Mouse (Mus musculus) gastrocnemius, postnatal 25 days (tissue): ENCODE data around the gene Sept9. TPM values are rescaled to one million over a fixed set of nuclear protein-coding genes. Genes with fewer than 3 reads are reported as not detected.
"Not testable (repeated sequence)": the region's sequence is repeated elsewhere in the genome, so short reads cannot be mapped to it uniquely, and the experiment has no call there.

Experiments
- DNase-seq: peaks from one replicate; pipeline ENCODE4 v3.0.0; 2022
- total RNA-seq, 2 experiments: library from RNA; stranded (reverse); gene quantifications; 1 replicate in 1 of 2; 2 replicates in 1 of 2; pipeline ENCODE4 v1.2.3; 2021

The Sept9 gene
- total RNA-seq, 2 experiments from 2014 or later, result 13.8 to 16.2 TPM

- DNase-seq, result peak; percentile 67
Observed at GRCm38 (mm10) chr11:117314026-117314425, 114.6 kb downstream of the Sept9 start.

GRCm38 (mm10) chr11:117314520-117314919, 115.1 kb downstream of the Sept9 start:
- DNase-seq, result no peak

GRCm38 (mm10) chr11:117315309-117315708, 115.8 kb downstream of the Sept9 start:
- DNase-seq, result peak; percentile 65

DNA sequence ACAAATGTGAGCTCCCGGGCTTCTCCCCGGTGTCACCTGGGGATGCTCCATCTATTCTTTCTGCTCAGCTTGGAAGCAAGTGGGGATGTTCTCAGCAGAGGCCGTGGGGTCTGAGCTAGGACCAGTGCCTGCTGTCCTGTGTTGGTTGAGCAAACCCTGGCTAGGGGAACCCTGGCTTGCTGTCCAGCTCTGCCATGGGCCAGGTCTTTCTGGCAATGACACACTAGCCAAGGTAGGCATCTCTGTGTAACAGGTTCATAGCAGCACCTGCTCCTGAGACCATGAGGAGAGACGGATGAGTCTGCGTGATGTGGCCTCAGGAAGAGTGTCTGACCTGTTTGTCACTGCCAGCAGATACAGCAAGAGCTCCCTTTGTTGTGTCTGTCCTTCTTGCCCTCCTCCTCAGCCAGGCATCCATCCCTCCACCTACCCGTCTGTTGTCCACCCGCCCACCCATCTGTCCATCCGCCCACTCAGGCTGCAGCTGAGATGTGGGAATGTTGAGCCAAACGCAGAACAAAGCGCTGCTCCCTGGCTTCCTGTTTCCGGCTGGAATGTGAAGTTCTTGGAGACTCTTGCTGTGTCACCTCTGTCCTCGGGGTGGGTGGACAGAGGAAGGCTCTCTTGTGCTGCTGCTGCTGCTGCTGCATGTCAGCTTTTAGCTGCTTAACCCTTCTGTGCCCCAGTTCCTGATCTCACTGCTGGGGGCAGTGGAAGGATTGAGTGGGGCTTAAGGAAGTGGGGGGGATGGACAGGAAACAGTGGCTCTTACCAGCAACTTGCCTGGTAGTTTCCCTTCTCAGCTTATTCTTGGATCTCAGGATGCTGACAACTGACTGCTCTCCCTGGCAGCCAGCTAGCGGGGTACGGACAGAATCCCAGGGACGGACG, 117.2 kb downstream of the Sept9 start:
- no peak for DNase-seq

DNA sequence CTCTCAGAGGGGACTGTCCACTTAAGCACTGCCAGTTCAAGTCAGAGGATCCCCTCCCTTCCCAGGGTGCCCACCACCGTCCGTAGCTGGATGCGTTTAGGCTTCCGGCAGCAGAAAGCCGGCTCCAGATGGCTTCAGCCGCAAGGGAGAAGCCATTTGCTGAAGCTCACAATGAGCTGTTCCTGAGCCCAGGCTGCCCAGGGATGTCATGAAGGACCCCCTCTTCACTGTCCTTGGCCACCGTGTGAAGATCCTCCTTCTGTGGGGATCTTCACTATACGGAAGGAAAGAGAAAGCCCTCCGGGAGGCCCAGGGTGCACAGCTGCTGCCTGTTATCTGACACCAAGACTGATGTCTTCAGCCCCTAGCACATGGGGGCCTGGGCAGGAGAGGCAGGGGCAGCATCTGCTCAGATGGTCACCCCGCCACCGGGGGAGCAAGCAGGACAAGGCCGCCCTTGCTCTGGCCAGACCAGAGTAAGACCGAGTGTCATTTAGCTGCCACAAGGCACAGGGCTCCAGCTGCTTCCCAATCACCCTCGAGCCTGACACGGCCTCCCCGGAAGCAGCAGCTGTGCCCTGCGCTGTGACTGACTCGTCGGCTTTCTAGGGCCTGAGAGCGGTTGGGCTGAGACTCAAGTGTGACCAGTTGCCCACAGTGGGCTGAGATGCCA, 118.1 kb downstream of the Sept9 start:
- peak; percentile 74 for DNase-seq

DNA sequence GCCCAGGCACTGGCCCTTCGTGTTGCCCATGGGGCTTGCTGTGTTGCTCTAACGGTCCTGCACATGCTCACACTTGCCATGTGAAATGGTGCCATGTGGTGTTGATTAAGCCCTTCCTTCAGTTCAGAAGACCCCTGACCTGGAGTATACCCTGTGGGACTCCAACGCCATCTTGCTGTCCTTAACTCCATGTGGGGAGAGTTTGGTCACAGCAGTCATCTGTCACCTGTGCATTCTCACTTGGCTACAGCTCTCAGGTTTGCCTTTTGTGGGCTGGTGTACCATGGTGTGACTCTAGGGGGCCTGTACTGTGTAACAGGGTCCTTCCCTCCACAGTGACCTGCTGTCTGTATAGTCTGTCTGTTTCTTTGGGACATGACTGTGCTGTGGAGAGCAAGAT, 118.7 kb downstream of the Sept9 start:
- DNase-seq, result no peak

GRCm38 (mm10) chr11:117318731-117319542, 119.5 kb downstream of the Sept9 start:
- DNase-seq, result no peak

- DNase-seq, result peak; percentile 53
Observed at GRCm38 (mm10) chr11:117319543-117320335, 120.3 kb downstream of the Sept9 start.

- DNase-seq, result no peak
Observed at GRCm38 (mm10) chr11:117320482-117320881, 121.0 kb downstream of the Sept9 start.

DNA sequence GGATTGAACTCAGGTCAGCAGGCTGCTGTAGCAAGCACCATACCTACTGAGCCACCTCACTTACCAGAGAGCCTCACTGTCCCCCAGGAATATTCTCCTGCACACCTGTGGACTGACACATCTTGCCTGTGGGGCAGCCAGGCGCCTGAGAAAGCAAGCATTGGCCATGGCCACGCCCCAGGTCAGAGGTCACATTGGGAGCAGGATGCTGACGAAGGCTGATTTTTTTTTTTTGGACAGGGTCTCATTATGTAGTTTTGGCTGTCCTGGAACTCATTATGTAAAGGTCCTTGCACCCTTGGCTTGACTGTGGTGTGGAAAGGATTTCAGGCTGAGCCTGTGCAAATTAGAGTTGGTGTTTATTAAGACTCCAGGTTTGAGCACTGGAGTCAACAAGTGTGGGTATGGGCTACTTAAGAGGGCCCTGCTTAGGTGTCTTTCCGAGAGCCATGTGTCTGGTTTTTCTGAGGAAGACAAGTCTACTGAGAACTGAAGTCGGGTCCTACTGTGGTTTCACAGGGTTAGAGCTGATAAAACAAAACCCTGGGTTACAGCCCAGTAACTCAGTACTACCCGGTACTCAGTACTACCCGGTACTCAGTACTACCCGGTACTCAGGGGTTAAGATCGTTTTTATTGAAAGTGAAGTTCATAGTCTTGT, 122.0 kb downstream of the Sept9 start:
- DNase-seq, result no peak

GRCm38 (mm10) chr11:117322311-117322710, 122.8 kb downstream of the Sept9 start:
- no peak for DNase-seq

GRCm38 (mm10) chr11:117322730-117323579, 123.5 kb downstream of the Sept9 start:
- DNase-seq, result no peak

DNA sequence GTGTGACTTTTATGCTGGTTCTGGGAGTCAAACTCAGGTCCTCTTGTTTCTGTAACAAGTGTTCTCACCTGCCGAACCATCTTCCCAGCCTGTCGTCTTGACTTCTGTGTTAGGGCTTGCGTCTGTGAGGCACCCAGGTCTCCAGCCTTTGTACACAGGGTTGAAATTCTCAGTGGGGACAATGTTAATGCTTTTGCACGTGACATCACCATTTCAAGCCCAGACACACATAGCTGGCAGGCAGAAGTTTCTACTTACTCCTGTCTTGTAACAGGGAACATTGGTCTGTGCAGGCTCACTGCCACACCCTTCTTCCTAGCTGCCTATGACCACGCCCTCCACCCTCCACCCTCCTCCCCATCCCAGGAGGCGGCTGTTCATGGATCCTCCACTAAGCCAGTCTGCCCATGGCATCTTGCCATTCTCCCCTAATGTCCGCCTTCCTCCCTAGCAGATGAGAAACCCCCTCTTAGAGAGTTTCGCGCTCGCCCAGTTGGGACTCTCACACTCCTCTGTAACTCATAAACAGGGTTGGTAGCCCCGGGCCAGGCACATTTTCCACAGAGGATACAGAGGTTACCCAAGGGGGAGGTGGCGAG, 124.6 kb downstream of the Sept9 start:
- DNase-seq, result no peak

DNA sequence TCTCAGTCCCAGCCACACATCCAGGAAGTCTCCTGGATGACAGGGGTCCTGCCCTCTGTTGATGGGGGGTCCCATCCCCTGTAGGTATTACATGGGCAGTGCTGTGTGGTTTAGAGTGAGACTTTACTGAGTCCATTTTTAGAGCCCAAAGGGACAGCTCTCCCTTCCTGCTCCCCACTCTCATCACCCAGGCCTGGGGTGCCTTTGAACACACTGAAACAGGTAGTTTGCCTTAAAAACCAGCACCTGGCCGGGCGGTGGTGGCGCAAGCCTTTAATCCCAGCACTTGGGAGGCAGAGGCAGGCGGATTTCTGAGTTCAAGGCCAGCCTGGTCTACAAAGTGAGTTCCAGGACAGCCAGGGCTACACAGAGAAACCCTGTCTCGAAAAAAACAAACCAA, 125.3 kb downstream of the Sept9 start:
- DNase-seq, result not testable (repeated sequence)

DNA sequence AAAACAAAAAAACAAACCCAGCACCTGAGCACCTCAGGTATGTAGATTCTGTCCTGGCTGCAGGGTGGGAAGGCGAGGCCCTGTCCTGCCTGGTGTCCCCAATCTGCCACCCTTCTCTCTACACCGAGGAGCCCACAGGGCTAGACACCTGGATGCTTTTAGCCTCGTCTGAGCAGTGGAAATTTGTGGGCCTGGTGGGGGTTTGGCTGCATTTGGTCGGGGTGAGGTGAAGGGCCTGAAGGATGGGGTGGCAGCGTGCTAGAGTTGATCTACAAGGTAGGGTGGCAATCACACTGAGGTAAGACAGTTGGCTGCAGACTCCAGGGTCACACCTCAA, 125.6 kb downstream of the Sept9 start:
- DNase-seq, result no peak

GRCm38 (mm10) chr11:117325468-117326139, 126.1 kb downstream of the Sept9 start:
- DNase-seq, result no peak

- DNase-seq, result no peak
Observed at GRCm38 (mm10) chr11:117326140-117326725, 126.8 kb downstream of the Sept9 start.

DNA sequence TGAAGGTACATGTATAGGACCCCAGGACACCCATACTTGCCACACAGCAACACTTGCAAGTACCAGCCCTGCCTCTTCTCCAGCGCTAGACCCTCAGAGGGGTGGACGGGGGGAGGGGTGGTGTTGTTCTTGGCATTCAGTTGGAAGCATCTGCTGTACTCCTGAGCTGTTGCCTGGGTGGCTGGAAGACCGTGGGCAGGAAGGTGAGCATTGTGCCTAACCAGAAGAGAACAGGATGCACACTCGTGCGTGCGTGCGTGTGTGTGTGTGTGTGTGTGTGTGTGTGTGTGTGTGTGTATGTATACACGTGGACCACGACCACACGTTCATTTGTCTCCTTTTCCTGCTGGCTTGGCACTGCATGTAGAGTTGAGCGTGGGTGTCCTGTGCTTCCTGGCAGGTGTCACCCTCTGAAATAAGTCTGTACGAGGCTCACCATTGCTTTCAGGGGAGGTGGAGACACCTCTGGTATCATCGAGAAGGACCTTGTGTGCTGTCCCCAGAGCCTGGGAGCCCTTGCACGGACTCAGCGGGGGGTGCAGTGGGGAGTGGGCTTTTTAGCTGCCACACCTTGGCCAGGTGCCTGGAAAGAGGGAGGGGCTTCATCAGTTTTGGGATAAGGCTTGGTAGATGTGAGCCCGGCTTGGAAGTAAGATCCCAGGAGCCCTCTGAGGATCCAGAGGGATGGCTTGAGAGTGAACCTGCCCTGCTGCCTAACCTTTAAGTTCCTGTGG, 127.6 kb downstream of the Sept9 start:
- DNase-seq, result no peak
